Mouse (Mus musculus) midbrain, postnatal 0 days (tissue): ENCODE data around the gene Taok1. TPM values are rescaled to one million over a fixed set of nuclear protein-coding genes. Genes with fewer than 3 reads are reported as not detected.
"Not testable (repeated sequence)": the region's sequence is repeated elsewhere in the genome, so short reads cannot be mapped to it uniquely, and the experiment has no call there.

Source experiments
- ATAC-seq: fragments of 200-750 bp; cut with Nextera tagmentation; 2 replicates; pipeline ENCODE4 v1.8.0; 2017; ENCODE audit warnings: moderate number of reproducible peaks, mild to moderate bottlenecking, moderate TSS enrichment, moderate library complexity; ENCODE audit not compliant: low FRiP score
- DNase-seq: peaks from one replicate; pipeline ENCODE4 v3.0.0-alpha.2; 2015; ENCODE audit warnings: low spot score
- H3K27ac ChIP-seq: fragments of 300-500 bp; sonication (generic); 2 replicates; pipeline ENCODE4 v1.5.1; 2014; ENCODE audit warnings: low read depth, mild to moderate bottlenecking, low read length, mixed read lengths
- H3K27me3 ChIP-seq: fragments of 300-500 bp; sonication (generic); 2 replicates; pipeline ENCODE4 v1.6.1; 2014; ENCODE audit warnings: low read length, control low read depth, mixed read lengths; ENCODE audit not compliant: insufficient read depth
- H3K36me3 ChIP-seq: fragments of 300-500 bp; sonication (generic); 2 replicates; pipeline ENCODE4 v1.6.1; 2014; ENCODE audit warnings: low read length, control low read depth, mixed read lengths; ENCODE audit not compliant: insufficient read depth
- H3K4me1 ChIP-seq: fragments of 300-500 bp; sonication (generic); 2 replicates; pipeline ENCODE4 v1.6.1; 2014; ENCODE audit warnings: mild to moderate bottlenecking, control low read depth, antibody characterized with exemption, low read length, mixed read lengths; ENCODE audit not compliant: insufficient read depth
- H3K4me2 ChIP-seq: fragments of 300-500 bp; sonication (generic); 2 replicates; pipeline ENCODE4 v1.6.1; 2014; ENCODE audit warnings: low read depth, mild to moderate bottlenecking, low read length, mixed read lengths; ENCODE audit not compliant: poor library complexity, severe bottlenecking
- H3K4me3 ChIP-seq: fragments of 300-500 bp; sonication (generic); 2 replicates; pipeline ENCODE4 v1.5.1; 2014; ENCODE audit warnings: low read depth, mild to moderate bottlenecking, low read length, moderate library complexity
- H3K9ac ChIP-seq: fragments of 300-500 bp; sonication (generic); replicated peaks from 2 replicates; pipeline ENCODE4 v1.6.1; 2014; ENCODE audit warnings: mild to moderate bottlenecking, low read length, moderate library complexity, mixed read lengths; ENCODE audit not compliant: poor library complexity, severe bottlenecking
- H3K9me3 ChIP-seq: fragments of 300-500 bp; sonication (generic); 2 replicates; pipeline ENCODE4 v1.6.1; 2016; ENCODE audit warnings: low read length, control low read depth
- CTCF ChIP-seq: IDR thresholded peaks from 2 replicates; pipeline ENCODE4 v1.5.1; 2016; ENCODE audit warnings: antibody characterized with exemption, mild to moderate bottlenecking
- WGBS: fragments of 180-500 bp; shearing (Covaris S2); extraction: QIAGEN DNeasy Blood & Tissue Kit; methylation state at CpG from one replicate; pipeline ENCODE4 v1.1.7; 2014; 5-methylcytosine and 5-hydroxymethylcytosine counted together
- polyA plus RNA-seq: library from polyadenylated mRNA; unstranded; fragments of >200 nt; fragmentation: Nextera tagmentation; extraction: Ambion mirVana; gene quantifications from 2 replicates; pipeline ENCODE4 v1.2.1, GENCODE M21; 2015
- total RNA-seq: library from RNA; depleted of rRNA; stranded (reverse); fragments of >200 nt; gene quantifications from 2 replicates; pipeline ENCODE4 v1.2.3, GENCODE M21; 2014

Taok1 gene
- total and polyA plus RNA-seq, 2 experiments from 2014 or later = 32.6 to 69.7 TPM

DNA sequence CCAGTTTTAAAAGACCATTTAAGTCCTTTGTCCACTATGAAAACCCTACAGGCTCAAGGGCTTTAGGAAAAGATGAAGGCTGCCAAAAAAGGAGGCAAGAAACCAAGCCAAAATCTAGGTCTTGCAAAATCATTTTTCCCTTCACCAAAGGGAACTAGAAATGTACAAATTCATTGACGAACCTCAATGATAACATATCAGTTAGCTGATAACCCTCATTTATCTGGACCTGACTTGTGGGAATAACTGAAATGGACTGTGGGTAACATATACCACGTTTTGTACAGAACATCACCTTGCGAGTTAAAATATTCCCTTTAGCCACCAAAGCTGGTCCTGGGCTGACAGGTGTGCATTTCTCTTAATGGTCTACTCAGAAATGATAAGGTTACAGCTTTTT is 78.0 kb downstream of the Taok1 start:
- H3K36me3 ChIP-seq = 0 out of 2 replicates have a peak, but pooled peaks cover 2% of the 10 kb centered on the region
- DNase-seq (no peak), ATAC-seq (no peak)
- H3K4me1 ChIP-seq = no peaks in the 10 kb centered on the region
- H3K4me2 ChIP-seq = no peak overlapping the region
- H3K4me3 ChIP-seq = no peak overlapping the region
- no peak overlapping the region for H3K27ac ChIP-seq
- WGBS = 91% methylated on average over 3 of the region's 3 CpGs
- no peaks in the 10 kb centered on the region for H3K27me3 ChIP-seq
- H3K9me3 ChIP-seq = no peaks in the 10 kb centered on the region
- H3K9ac ChIP-seq = no peak overlapping the region
- no peak for TF ChIP-seq CTCF

DNA sequence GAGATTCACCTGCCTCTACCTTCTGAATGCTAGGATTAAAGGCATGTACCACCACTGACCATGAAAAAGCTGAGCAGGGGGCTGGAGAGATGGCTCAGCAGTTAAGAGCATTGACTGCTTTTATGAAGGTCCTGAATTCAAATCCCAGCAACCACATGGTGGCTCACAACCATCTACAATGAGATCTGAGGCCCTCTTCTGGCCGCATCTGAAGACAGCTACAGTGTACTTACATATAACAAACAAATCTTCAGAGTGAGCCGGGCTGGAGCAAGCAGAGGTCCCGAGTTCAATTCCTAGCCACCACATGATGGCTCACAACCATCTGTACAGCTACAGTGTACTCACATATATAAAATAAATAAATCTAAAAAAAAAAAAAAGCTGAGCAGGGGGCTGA is 79.2 kb downstream of the Taok1 start:
- not testable (repeated sequence) for DNase-seq, H3K4me2 ChIP-seq, H3K27me3 ChIP-seq, H3K27ac ChIP-seq, ATAC-seq, H3K36me3 ChIP-seq, H3K4me3 ChIP-seq, H3K9me3 ChIP-seq, H3K4me1 ChIP-seq, H3K9ac ChIP-seq
- WGBS = 93% methylated on average over 3 of the region's 3 CpGs

DNA sequence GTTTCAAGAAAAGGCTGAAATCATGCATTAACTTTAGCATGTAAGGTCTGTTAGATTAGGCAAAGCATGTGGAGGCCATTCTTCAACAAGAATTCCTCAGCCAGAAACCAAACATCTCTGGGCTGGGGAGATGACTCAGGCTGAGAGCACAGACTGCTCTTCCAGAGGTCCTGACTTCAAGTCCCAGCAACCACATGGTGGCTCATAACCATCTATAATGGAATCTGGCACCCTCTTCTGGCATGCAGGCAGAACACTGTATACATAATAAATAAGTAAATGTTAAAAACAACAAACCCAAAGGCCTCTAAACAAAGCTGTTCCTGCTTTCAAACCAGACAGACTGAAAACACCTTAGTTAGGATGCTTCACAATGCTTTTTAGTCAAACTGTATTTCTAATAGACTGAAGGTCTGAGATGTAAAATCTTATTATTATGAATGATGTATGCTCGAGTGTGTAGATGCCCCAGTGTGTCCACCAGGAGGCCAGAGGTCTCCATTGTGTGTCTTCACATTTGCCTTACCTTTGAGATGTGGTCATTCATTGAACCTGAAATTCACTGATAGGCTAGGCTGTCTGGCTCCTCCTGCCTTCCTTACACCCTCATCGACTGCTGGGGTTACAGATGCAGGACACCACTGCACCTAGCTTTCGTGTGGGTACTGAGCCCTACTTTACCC is 81.7 kb downstream of the Taok1 start:
- no peaks in the 10 kb centered on the region for H3K4me1 ChIP-seq
- no peak overlapping the region for H3K4me2 ChIP-seq
- 76% methylated on average over 3 of the region's 3 CpGs for WGBS
- peak; percentile 3; the same call in 1 of the 2 replicates for TF ChIP-seq CTCF
- no peak for DNase-seq
- no peak overlapping the region for H3K4me3 ChIP-seq
- no peaks in the 10 kb centered on the region for H3K27me3 ChIP-seq
- no peak for ATAC-seq
- no peaks in the 10 kb centered on the region for H3K9me3 ChIP-seq
- H3K9ac ChIP-seq = no peak overlapping the region
- no peak overlapping the region for H3K27ac ChIP-seq
- no peaks in the 10 kb centered on the region for H3K36me3 ChIP-seq

DNA sequence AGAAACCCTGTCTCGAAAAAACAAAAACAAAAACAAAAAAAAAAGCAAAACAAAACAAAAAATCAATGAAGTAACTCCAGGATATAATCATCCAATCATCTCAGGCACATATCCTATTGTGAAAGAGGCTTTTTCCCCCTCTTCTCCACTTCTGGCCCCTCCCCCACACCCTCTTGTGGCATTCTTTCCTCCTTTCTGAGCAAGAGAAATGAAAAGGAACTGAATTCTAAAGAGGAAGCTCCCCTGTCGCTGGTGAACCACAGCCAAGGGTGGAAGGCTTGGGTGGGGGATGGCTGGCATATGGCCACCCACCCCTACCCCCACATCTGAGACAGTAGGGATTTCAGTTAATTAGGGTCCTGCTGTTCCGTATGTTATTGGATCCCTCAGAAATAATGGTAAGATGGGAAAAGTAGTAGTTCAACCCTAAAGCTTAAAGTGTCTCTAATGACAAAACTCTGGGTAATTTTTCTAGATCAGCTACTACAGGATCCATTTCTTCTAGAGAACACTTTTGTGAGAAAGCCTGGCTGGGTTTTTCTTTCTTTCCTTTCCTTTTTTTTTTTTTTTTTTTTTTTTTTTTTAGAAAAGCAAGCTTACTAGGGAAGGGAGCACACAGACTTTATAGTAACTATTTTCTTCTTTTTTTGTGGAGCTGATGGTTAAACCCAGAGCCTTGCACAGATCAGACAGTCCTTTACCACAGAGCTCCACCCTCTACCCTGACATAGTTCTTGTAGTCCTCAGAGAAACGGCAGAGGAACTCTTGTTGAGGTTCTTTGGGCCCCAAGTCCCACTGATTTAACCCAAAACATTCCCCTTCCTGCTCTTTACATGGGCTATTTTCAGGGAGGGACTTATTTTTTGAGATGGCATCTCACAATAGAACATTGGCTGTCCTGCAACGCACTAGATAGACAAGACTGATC is 86.8 kb downstream of the Taok1 start:
- Histone ChIP-seq H3K9ac (no peak overlapping the region), H3K27me3 (peaks cover 4% of the 10 kb centered on the region; the same call in 1 of the 2 replicates), H3K4me3 (no peak overlapping the region), H3K4me1 (no peaks in the 10 kb centered on the region), H3K9me3 (no peaks in the 10 kb centered on the region), H3K27ac (no peak overlapping the region), H3K4me2 (no peak overlapping the region), H3K36me3 (no peaks in the 10 kb centered on the region)
- no peak for ATAC-seq
- WGBS = 41% methylated on average over 5 of the region's 5 CpGs
- DNase-seq = no peak
- no peak for TF ChIP-seq CTCF

DNA sequence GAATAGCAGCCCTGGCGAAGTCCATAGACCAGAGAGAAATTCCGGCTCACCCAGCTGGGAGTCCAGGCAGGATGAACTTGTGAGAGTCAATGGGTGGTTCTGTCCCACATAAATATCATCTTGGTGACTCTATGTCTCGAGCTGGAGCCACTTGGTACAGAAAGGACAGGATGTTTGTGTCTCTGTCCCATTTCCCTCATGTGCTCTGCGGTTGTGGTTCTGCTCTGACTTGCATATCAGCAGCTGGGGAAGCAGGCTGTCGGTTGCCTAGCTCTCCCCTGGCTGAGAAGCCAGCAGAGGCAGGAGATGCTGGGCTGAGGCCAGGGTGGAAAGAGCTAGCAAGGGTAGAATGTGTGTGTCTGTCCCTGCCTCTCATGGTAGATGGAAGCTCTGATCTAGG is 88.6 kb downstream of the Taok1 start, which contains the start of gene Gm10392:
Gm10392 (minus strand) TSS at position 156 of the 400 bp plus-strand sequence.
- Histone ChIP-seq H3K4me2 (no peak within 1 kb of the TSS), H3K4me1 (peaks cover 4% of the 10 kb centered on the region; the same call in 1 of the 2 replicates), H3K27me3 (peaks cover 13% of the 10 kb centered on the region; the same call in 1 of the 2 replicates), H3K4me3 (no peak within 1 kb of the TSS), H3K9me3 (no peaks in the 10 kb centered on the region), H3K36me3 (no peaks in the 10 kb centered on the region), H3K27ac (no peak within 1 kb of the TSS), H3K9ac (no peak within 1 kb of the TSS)
- no peak for TF ChIP-seq CTCF
- ATAC-seq (no peak), DNase-seq (no peak)
- 75% methylated on average over 5 of the region's 5 CpGs for WGBS
